Mouse (Mus musculus): ENCODE results near the gene Ccndbp1.
"Not testable (repeated sequence)": the region's sequence is repeated elsewhere in the genome, so short reads cannot be mapped to it uniquely, and the experiment has no call there.

Ccndbp1 gene

DNA sequence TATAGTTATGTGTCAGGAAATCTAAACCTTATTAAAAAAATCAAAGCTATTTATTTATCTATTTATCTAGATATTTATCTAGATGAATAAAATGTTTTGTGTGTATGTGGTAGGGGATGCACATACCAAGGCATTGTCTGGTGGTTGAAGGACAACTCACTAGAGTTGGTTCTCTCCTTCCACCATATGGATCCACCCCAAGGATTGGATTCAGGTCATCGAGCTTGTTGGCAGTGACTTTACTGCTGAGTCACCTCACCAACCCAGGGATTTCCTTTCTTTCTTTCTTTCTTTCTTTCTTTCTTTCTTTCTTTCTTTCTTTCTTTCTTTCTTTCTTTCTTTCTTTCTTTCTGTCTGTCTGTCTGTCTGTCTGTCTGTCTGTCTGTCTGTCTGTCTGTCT lies 11.6 kb upstream of the Ccndbp1 start:
- in situ Hi-C loops (cut with MboI; ENCODE audit: unreplicated experiment in 2 of 2) = not testable (repeated sequence)

GRCm38 (mm10) chr2:120998863-120999262 lies 9.3 kb upstream of the Ccndbp1 start:
- in situ Hi-C loops (cut with MboI; ENCODE audit: unreplicated experiment in 2 of 2) = no loop called here

DNA sequence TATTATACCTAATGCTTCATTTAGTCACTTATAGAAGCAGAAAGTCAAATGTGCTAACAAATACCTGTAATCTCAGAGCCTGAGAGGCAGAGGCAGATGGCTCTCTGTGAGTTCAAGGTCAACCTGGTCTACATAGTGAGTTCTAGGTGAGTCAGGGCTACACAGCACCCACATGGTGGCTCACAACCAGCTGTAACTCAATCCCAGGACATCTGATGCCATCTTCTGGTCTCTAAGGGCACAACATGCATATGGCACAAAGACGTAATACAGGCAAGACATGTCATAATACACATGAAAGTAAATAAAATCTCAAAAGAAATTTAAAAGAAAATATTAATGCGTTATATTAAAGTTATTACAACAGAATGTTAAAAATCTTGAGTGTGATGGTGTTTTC lies 4.6 kb upstream of the Ccndbp1 start:
- in situ Hi-C loops (cut with MboI; ENCODE audit: unreplicated experiment in 2 of 2) = no loop called here

- in situ Hi-C loops (cut with MboI; ENCODE audit: unreplicated experiment in 2 of 2) = no loop called here
These were observed 4.0 kb upstream of the Ccndbp1 start for GRCm38 (mm10) chr2:121004018-121004811.

GRCm38 (mm10) chr2:121006986-121007385 lies 1.2 kb upstream of the Ccndbp1 start:
- in situ Hi-C loops (cut with MboI; ENCODE audit: unreplicated experiment in 2 of 2) = no loop called here

GRCm38 (mm10) chr2:121008664-121009007 lies 433 bp downstream of the Ccndbp1 start:
- in situ Hi-C loops (cut with MboI; ENCODE audit: unreplicated experiment in 2 of 2) = no loop called here

GRCm38 (mm10) chr2:121009071-121009677 lies 971 bp downstream of the Ccndbp1 start:
- in situ Hi-C loops (cut with MboI; ENCODE audit: unreplicated experiment in 2 of 2) = no loop called here

- in situ Hi-C loops (cut with MboI; ENCODE audit: unreplicated experiment in 2 of 2) = no loop called here
These were observed 4.5 kb downstream of the Ccndbp1 start for GRCm38 (mm10) chr2:121012676-121013075.

DNA sequence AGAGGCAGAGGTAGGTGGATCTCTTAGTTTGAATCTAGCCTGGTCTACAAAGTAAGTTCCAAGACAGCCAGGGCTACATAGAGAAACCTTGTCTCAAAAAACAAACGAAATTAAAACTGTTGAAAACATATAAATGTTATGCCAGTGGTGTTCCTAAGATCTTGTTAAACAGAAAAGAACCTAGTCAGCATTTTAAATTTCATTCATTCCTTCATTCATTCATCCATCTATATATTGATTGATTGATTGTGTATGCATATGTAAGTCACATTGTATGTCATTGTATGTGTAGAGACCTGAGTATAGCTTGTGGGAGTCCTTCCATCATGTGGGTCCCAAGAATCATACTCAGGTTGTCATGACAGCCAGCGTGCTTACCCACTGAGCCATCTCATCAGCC lies 7.3 kb downstream of the Ccndbp1 start:
- in situ Hi-C loops (cut with MboI; ENCODE audit: unreplicated experiment in 2 of 2) = no loop called here

DNA sequence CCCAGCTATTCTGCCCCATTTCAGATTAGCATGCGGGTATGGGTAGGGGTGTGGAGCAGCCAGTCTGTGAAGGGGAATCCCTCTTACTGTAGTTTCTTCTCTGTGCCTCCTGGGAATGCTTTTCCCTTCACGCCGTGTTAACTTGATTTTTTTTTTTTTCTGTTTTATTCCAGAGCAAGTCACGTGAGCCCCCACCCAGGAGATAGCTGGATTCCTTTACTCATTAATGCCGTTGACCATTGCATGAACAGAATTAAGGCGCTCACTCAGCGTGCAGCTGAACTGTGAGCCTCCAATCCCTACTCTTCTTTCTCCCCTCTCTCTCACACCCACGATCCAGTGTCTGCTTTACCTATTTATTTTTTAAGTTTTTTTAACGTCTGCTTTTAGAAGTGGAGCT lies 8.0 kb downstream of the Ccndbp1 start:
- in situ Hi-C loops (cut with MboI; ENCODE audit: unreplicated experiment in 2 of 2) = no loop called here

DNA sequence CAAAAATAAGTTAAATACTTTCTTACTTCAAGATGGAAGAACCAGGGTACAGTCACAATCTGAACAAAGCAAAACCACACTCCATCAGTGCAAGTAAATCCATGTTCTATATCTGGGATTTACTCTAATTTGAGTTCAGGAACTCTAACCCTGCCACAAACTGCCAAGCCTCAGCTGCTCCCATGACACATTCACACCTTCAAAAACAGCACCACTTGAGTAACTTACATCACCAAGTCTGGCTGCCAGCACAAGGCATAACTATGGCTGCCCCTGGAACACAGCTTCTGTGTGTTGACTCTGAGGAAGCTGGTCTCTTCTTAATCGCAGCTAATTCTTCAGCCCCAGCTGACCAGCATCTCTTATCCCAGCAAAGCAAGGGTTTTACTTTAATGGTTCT lies 8.9 kb downstream of the Ccndbp1 start:
- in situ Hi-C loops (cut with MboI; ENCODE audit: unreplicated experiment in 2 of 2) = no loop called here

- in situ Hi-C loops (cut with MboI; ENCODE audit: unreplicated experiment in 2 of 2) = no loop called here
These were observed 14.7 kb downstream of the Ccndbp1 start for GRCm38 (mm10) chr2:121022918-121023317.

- in situ Hi-C loops (cut with MboI; ENCODE audit: unreplicated experiment in 2 of 2) = loop anchor here in 1 of 2 experiments (10.0 to 25.0 kb wide), 3 partner anchors 58 to 850 kb away; no protein-coding TSS in a partner anchor
These were observed 28.6 kb downstream of the Ccndbp1 start, which contains the start of gene Epb42 for GRCm38 (mm10) chr2:121036733-121037341. Epb42 (minus strand) TSS chr2:121037072.

GRCm38 (mm10) chr2:121038851-121039250 lies 30.6 kb downstream of the Ccndbp1 start:
- in situ Hi-C loops (cut with MboI; ENCODE audit: unreplicated experiment in 2 of 2) = loop anchor here in 1 of 2 experiments (10.0 to 25.0 kb wide), 3 partner anchors 56 to 852 kb away; no protein-coding TSS in a partner anchor

GRCm38 (mm10) chr2:121039382-121039781 lies 31.2 kb downstream of the Ccndbp1 start:
- in situ Hi-C loops (cut with MboI; ENCODE audit: unreplicated experiment in 2 of 2) = loop anchor here in 1 of 2 experiments (10.0 to 25.0 kb wide), 3 partner anchors 55 to 852 kb away; no protein-coding TSS in a partner anchor

GRCm38 (mm10) chr2:121041098-121041497 lies 32.9 kb downstream of the Ccndbp1 start:
- in situ Hi-C loops (cut with MboI; ENCODE audit: unreplicated experiment in 2 of 2) = loop anchor here (5.0 to 25.0 kb wide), 2 partner anchors 356 to 854 kb away; no protein-coding TSS in a partner anchor

- in situ Hi-C loops (cut with MboI; ENCODE audit: unreplicated experiment in 2 of 2) = loop anchor here in 1 of 2 experiments (25.0 kb wide), 1 partner anchor 858 kb away; no protein-coding TSS in a partner anchor
These were observed 37.5 kb downstream of the Ccndbp1 start for GRCm38 (mm10) chr2:121045653-121046052.

GRCm38 (mm10) chr2:121052176-121052575 lies 44.0 kb downstream of the Ccndbp1 start:
- in situ Hi-C loops (cut with MboI; ENCODE audit: unreplicated experiment in 2 of 2) = no loop called here

DNA sequence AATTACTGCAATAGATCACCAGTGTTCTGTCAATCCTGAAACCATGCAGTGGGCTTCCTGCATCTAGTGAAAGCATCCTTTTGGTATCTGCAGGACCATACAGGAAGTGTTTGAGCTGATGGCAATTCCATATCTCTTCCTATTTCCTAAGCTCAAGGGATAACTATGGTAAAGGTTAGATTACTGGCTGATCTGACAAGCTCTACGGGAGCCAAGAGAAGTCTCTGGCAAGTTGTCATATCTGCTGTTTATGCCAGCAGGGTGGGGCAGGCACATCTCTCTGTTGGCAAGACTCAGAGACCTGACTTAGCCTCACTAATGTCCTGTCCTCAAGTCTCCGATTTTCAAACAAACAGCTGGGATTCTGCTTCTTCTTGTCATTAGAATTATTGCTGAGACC lies 45.9 kb downstream of the Ccndbp1 start:
- in situ Hi-C loops (cut with MboI; ENCODE audit: unreplicated experiment in 2 of 2) = no loop called here

DNA sequence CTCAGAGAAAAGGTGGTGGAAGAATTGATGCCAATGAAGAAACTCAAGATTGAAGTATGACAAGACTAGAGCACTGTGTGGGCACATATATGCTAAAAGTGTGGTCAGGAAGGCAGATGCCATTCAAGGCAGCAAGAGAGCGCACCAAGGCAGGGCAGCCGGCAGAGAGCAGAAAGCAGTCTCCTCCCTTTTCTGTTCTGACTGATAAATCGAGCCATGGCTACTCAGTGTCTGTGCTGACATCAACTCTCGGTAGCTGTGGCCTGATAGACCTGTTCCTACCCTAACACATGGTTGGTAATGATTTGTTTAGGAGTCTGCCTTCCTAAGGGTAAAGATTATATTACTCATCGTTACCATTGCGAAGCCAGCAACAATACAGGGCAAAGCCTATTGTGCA lies 47.7 kb downstream of the Ccndbp1 start:
- in situ Hi-C loops (cut with MboI; ENCODE audit: unreplicated experiment in 2 of 2) = no loop called here

GRCm38 (mm10) chr2:121057997-121058396 lies 49.8 kb downstream of the Ccndbp1 start:
- in situ Hi-C loops (cut with MboI; ENCODE audit: unreplicated experiment in 2 of 2) = no loop called here
